Mouse (Mus musculus): Measurements from ENCODE around the gene Bnc1. TPM values are rescaled to one million over a fixed set of nuclear protein-coding genes. Genes with fewer than 3 reads are reported as not detected.

Gene Bnc1
- total and polyA plus RNA-seq, 3 experiments, result not detected

GRCm38 (mm10) chr7:81999372-81999771 lies 7.3 kb upstream of the Bnc1 start:
- no peak overlapping the region for H3K9ac ChIP-seq (ENCODE audit: insufficient read depth, low read depth)
- TF ChIP-seq ZNF384 (IDR thresholded peaks at IDR 0.05; ENCODE audit: low read depth, low read length) (no peak), MXI1 (IDR thresholded peaks at IDR 0.05; ENCODE audit: low read depth, low read length) (no peak), ZMIZ1 (IDR thresholded peaks at IDR 0.05; ENCODE audit: low read depth, low read length) (no peak), NELFE (IDR thresholded peaks at IDR 0.05; ENCODE audit: low read depth, low read length) (no peak), MAFK (IDR thresholded peaks at IDR 0.05; ENCODE audit: insufficient replicate concordance, low read length) (no peak), PAX5 (IDR thresholded peaks at IDR 0.05; ENCODE audit: low read length) (no peak), KAT2A (IDR thresholded peaks at IDR 0.05; ENCODE audit: insufficient replicate concordance, low read length) (no peak), POLR2A (IDR thresholded peaks at IDR 0.05; ENCODE audit: low read depth, low read length) (no peak), HCFC1 (IDR thresholded peaks at IDR 0.05; ENCODE audit: low read depth, low read length) (no peak), IRF4 (IDR thresholded peaks at IDR 0.05; ENCODE audit: low read depth, low read length) (no peak), MYC (IDR thresholded peaks at IDR 0.05; ENCODE audit: low read depth, low read length) (no peak), ELF1 (IDR thresholded peaks at IDR 0.05; ENCODE audit: low read depth, low read length) (no peak), JUN (IDR thresholded peaks at IDR 0.05; ENCODE audit: insufficient read depth, low read depth, low read length) (no peak), CTCF (conservative IDR thresholded peaks at IDR 0.05 in 1 of 2, IDR thresholded peaks at IDR 0.05 in 1 of 2; ENCODE audit: low read depth in 2 of 2, low read length in 2 of 2) (no peak), RAD21 (IDR thresholded peaks at IDR 0.05; ENCODE audit: low read depth, low read length) (no peak), CHD2 (IDR thresholded peaks at IDR 0.05; ENCODE audit: low read length) (no peak)
- in situ Hi-C loops (cut with MboI; ENCODE audit: low pct_ligation_motif_present, low pct_unique_long_range_greater_than_20kb, low sequenced_read_pairs) (no loop called here), dilution Hi-C loops (cut with MboI; ENCODE audit: extremely low pct_ligation_motif_present, extremely low pct_unique_long_range_greater_than_20kb, low sequenced_read_pairs) (no loop called here)
- no peaks in the 10 kb centered on the region for H3K9me3 ChIP-seq (replicated peaks; ENCODE audit: low read length)
- DNase-seq (ENCODE audit: extremely low read depth), result no peak
- H3K4me1 ChIP-seq (ENCODE audit: control insufficient read depth in 1 of 2, insufficient read depth in 2 of 2), result peaks cover 3 to 13% of the 10 kb centered on the region in 2 experiments; a peak in 3 of 4 replicates
- no peak overlapping the region for H3K4me2 ChIP-seq (ENCODE audit: insufficient read depth, low read depth, poor library complexity, severe bottlenecking)
- no peaks in the 10 kb centered on the region for H3K79me2 ChIP-seq (replicated peaks; ENCODE audit: control insufficient read depth, extremely low read depth, insufficient read depth, poor library complexity, severe bottlenecking)
- no peak overlapping the region for H3K27ac ChIP-seq (ENCODE audit: insufficient read depth, low read depth)
- peaks cover 4% of the 10 kb centered on the region for H3K27me3 ChIP-seq (replicated peaks)
- no peak overlapping the region for H3K4me3 ChIP-seq (replicated peaks in 1 of 3; ENCODE audit: low read depth in 2 of 3, low read length in 2 of 3, poor library complexity in 1 of 3)
- H3K36me3 ChIP-seq (replicated peaks in 1 of 2; ENCODE audit: control insufficient read depth in 1 of 2, insufficient read depth in 1 of 2, low read length in 1 of 2), result no peaks in the 10 kb centered on the region

DNA sequence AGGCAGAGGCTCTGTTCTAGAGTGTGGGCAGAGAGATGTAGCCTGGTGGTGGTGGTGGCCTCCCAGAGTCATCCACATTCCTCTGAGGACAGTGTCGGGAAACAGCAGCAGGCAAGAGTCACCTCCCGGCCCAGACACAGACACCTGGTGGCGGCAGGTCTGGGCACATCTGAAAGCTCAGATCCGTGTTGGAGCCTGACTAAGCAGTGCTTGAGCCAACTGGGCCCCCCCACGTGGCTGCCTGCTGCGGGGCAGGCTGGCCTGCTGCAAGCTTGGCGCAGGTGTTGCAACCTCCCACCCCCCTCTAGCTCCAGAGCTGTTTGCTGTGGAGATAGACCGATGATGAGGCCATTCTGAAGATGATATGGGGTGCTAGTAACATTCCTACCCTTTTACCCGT lies 3.9 kb upstream of the Bnc1 start:
- Histone ChIP-seq H3K4me2 (ENCODE audit: insufficient read depth, low read depth, poor library complexity, severe bottlenecking) (no peak overlapping the region), H3K36me3 (replicated peaks in 1 of 2; ENCODE audit: control insufficient read depth in 1 of 2, insufficient read depth in 1 of 2, low read length in 1 of 2) (no peaks in the 10 kb centered on the region), H3K9ac (ENCODE audit: insufficient read depth, low read depth) (no peak overlapping the region), H3K79me2 (replicated peaks; ENCODE audit: control insufficient read depth, extremely low read depth, insufficient read depth, poor library complexity, severe bottlenecking) (no peaks in the 10 kb centered on the region), H3K27me3 (replicated peaks) (peaks cover 4% of the 10 kb centered on the region), H3K27ac (ENCODE audit: insufficient read depth, low read depth) (no peak overlapping the region), H3K9me3 (replicated peaks; ENCODE audit: low read length) (peaks cover 10% of the 10 kb centered on the region), H3K4me1 (ENCODE audit: control insufficient read depth in 1 of 2, insufficient read depth in 2 of 2) (no peaks in the 10 kb centered on the region), H3K4me3 (replicated peaks in 1 of 3; ENCODE audit: low read depth in 2 of 3, low read length in 2 of 3, poor library complexity in 1 of 3) (no peak overlapping the region)
- in situ Hi-C loops (cut with MboI; ENCODE audit: low pct_ligation_motif_present, low pct_unique_long_range_greater_than_20kb, low sequenced_read_pairs), result no loop called here
- dilution Hi-C loops (cut with MboI; ENCODE audit: extremely low pct_ligation_motif_present, extremely low pct_unique_long_range_greater_than_20kb, low sequenced_read_pairs), result no loop called here
- DNase-seq (ENCODE audit: extremely low read depth), result no peak
- TF ChIP-seq ZC3H11A (IDR thresholded peaks at IDR 0.05; ENCODE audit: low read depth, low read length) (no peak), MYC (IDR thresholded peaks at IDR 0.05; ENCODE audit: low read depth, low read length) (no peak), MAZ (IDR thresholded peaks at IDR 0.05; ENCODE audit: low read depth, low read length) (no peak), ZKSCAN1 (IDR thresholded peaks at IDR 0.05; ENCODE audit: borderline replicate concordance, low read depth, low read length) (no peak), USF1 (IDR thresholded peaks at IDR 0.05; ENCODE audit: low read depth, low read length) (no peak), SMC3 (IDR thresholded peaks at IDR 0.05; ENCODE audit: low read depth, low read length) (no peak)
